ENCODE assay signal across 18 mouse cellular contexts in genomic region chr7:117003167-117003566, GRCm38 (mm10).
"Had no signal": no experiment of that assay in that cellular context is flagged by ENCODE, and none has a peak within 500 bp of the region (broad histone marks: within the 10 kb centered on the region; RNA-seq: fewer than 3 reads in every experiment).

No protein-coding gene starts in this region.

- H3K27me3 ChIP-seq: midbrain, embryonic 12.5 days; neural tube, embryonic 13.5 days; neural tube, embryonic 15.5 days; stomach, embryonic 15.5 days had no signal

- H3K27ac ChIP-seq: liver, embryonic 14.5 days; midbrain, embryonic 10.5 days; midbrain, embryonic 12.5 days; neural tube, embryonic 13.5 days; neural tube, embryonic 15.5 days; stomach, embryonic 15.5 days; stomach, postnatal 0 days had no signal

- DNase-seq: lung, adult 18-20 months; lung, embryonic 14.5 days; lung, postnatal 10 days; lung, postnatal 4 days; midbrain, embryonic 14.5 days; right cerebral cortex, postnatal 14 days; thymus, adult 2 months; thymus, postnatal 25 days; thymus, postnatal 4 days had no signal

- H3K36me3 ChIP-seq: midbrain, embryonic 10.5 days; midbrain, embryonic 12.5 days; neural tube, embryonic 13.5 days; neural tube, embryonic 15.5 days; stomach, embryonic 15.5 days had no signal

- H3K4me1 ChIP-seq: midbrain, embryonic 10.5 days; midbrain, embryonic 12.5 days; neural tube, embryonic 13.5 days; neural tube, embryonic 15.5 days; stomach, embryonic 15.5 days had no signal

- H3K9ac ChIP-seq: liver, embryonic 14.5 days; lung, embryonic 14.5 days; midbrain, embryonic 12.5 days; neural tube, embryonic 13.5 days; neural tube, embryonic 15.5 days; stomach, embryonic 15.5 days had no signal

- ATAC-seq: midbrain, embryonic 16.5 days had no signal

- H3K4me2 ChIP-seq: lung, embryonic 14.5 days; midbrain, embryonic 12.5 days; neural tube, embryonic 13.5 days; neural tube, embryonic 15.5 days; stomach, embryonic 15.5 days had no signal

- H3K9me3 ChIP-seq: midbrain, embryonic 10.5 days; midbrain, embryonic 12.5 days; neural tube, embryonic 13.5 days; neural tube, embryonic 15.5 days; stomach, embryonic 15.5 days had no signal

- H3K4me3 ChIP-seq: midbrain, embryonic 10.5 days; midbrain, embryonic 12.5 days; myocyte; neural tube, embryonic 13.5 days; neural tube, embryonic 15.5 days; stomach, embryonic 15.5 days had no signal
